Mouse (Mus musculus): Measurements from ENCODE around the gene Srebf2. TPM values are rescaled to one million over a fixed set of nuclear protein-coding genes. Genes with fewer than 3 reads are reported as not detected.
A peak's percentile ranks its signal among the peaks of the same experiment; 100 is the strongest.

Srebf2 gene
- polyA plus RNA-seq, 1 experiment from 2014 or later = 159 TPM

DNA sequence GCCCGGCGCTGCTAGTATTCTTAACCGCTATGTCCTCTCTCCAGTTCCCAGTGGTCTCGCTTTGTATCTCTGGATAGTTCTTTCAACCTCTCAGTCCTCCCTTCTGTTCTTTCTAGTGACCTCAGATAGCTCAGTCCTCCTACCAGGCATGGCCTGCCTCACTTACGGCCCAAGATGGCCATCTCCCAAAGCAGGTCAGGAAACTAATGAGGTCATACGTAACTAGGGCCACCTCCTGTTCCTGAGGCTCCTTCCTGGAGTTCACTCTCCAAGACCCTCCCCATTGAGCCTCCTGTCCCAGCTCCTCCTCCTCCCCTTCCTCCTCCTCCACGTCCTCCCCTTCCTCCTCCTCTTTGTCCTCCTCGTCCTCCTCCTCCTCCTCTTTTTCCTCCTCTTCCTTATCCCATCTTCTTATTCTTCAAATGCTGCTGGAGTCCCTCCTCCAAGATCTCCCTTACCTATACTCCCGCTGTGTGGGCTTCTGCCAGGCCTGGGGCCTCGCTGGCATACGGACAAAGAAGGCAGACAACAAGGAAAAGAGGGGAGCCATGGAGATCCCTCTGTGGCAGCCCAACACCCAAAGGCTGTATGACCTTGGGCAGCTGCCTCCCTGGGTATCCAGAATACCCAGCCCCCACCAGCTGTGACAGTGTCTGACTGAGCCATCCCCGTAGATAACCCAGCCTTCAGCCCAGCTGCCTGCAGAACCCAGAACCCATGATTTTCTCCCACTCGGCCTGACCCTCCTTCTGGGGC, 62.5 kb downstream of the Srebf2 start:
- Histone ChIP-seq H3K36me3 (no peaks in the 10 kb centered on the region), H3K4me2 (replicated peaks) (no peak overlapping the region), H3K27ac (replicated peaks) (no peak overlapping the region), H3K9ac (no peak overlapping the region), H3K9me3 (replicated peaks) (no peaks in the 10 kb centered on the region), H3K4me3 (replicated peaks) (no peak overlapping the region), H3K4me1 (peaks cover 37% of the 10 kb centered on the region), H3K27me3 (peaks cover 96% of the 10 kb centered on the region)
- ATAC-seq (ENCODE audit: insufficient number of reproducible peaks, low FRiP score, low TSS enrichment, low read depth) = no peak
- WGBS = 81% methylated on average over 13 of the region's 13 CpGs

DNA sequence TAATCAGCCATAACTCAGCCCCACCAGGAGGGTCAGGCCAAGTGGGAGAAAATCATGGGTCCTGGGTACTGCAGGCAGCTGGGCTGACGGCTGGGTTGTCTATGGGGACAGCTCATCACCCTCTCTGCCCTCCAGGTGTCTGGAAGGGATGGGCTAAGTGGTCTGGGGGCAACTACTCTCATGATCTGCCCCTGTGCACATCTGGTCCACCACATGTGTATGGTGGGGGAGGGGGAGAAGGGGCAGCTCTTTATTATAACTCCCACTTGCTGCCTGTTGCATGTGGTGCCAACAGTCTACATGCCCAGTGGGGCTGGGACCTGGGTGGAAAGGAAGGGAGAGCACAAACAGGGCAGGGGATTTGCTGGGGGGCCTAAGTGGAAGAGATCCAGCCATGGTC, 63.8 kb downstream of the Srebf2 start:
- Histone ChIP-seq H3K4me1 (peaks cover 42% of the 10 kb centered on the region), H3K9ac (no peak overlapping the region), H3K9me3 (replicated peaks) (no peaks in the 10 kb centered on the region), H3K27me3 (peaks cover 96% of the 10 kb centered on the region), H3K36me3 (no peaks in the 10 kb centered on the region), H3K4me2 (replicated peaks) (no peak overlapping the region), H3K27ac (replicated peaks) (no peak overlapping the region), H3K4me3 (replicated peaks) (no peak overlapping the region)
- ATAC-seq (ENCODE audit: insufficient number of reproducible peaks, low FRiP score, low TSS enrichment, low read depth) = no peak
- 48% methylated on average over 1 of the region's 1 CpGs for WGBS

DNA sequence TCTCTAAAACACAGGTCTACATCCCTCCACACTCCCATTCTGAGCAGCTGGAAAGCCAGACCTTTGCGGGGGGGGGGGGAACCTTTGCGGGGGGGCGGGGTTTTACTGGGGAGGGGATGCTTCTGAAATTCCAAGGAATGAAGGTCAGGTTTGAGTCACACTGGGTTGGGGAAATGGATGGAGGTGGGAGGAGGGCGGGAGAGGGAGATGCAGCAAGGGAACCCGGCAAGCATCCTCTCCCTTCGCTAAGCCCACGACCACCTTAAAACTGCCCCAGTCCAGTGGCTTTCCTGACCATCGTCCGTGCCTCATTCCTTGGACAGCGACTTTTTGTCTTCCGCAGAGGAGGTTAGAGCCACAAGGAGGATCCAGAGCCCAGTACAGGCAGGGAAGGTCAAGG, 64.3 kb downstream of the Srebf2 start:
- Histone ChIP-seq H3K4me1 (peaks cover 42% of the 10 kb centered on the region), H3K4me3 (replicated peaks) (peak overlapping the region; percentile 51), H3K4me2 (replicated peaks) (peak overlapping the region; percentile 90), H3K9ac (no peak overlapping the region), H3K27me3 (peaks cover 96% of the 10 kb centered on the region), H3K36me3 (no peaks in the 10 kb centered on the region), H3K27ac (replicated peaks) (no peak overlapping the region), H3K9me3 (replicated peaks) (no peaks in the 10 kb centered on the region)
- 2% methylated on average over 11 of the region's 11 CpGs for WGBS
- ATAC-seq (ENCODE audit: insufficient number of reproducible peaks, low FRiP score, low TSS enrichment, low read depth) = no peak

DNA sequence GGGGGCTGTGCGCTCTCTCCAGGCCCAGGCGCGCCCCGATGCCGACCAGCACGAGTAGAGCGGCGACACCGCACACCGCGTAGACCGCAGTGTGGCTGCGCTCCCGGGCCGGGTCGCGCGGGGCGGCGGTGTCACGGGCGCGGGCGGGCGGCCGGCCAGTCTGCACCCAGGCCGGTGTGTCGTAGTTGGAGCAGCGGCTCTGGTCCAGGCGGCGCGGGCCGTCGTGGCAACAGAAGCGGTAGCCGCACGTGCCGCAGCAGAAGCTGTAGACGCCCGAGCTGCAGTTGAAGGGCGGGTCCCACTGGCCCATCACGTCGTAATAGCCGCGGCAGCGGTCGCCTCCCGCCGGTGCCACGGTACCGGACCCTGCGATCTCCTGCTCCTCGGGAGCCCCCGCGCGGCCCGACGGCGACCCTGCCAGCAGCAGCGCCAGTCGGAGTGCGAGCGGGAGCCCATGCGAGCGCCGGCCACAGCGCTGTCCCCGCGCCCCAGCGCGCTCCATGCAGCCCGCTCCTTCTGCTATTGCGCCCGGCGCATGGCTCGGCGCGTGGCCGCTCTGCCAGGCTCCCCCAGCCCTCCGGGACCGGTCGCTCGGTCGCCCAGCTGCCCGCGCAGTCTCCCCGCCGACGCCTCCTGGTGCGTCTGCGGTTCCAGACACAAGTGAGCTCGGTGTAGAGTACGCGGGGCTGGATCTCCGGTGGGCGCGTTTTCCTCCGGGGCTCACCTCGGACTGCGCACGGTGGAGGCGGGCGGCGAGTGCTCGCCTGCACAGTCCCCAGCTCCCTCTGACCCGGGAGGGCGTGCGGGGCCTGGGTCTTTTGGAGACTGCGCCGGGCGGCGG, 65.2 kb downstream of the Srebf2 start:
- peak; percentile 8; the same call in 1 of the 2 replicates for ATAC-seq (ENCODE audit: insufficient number of reproducible peaks, low FRiP score, low TSS enrichment, low read depth)
- WGBS = under 1% methylated on average over 112 of the region's 112 CpGs

DNA sequence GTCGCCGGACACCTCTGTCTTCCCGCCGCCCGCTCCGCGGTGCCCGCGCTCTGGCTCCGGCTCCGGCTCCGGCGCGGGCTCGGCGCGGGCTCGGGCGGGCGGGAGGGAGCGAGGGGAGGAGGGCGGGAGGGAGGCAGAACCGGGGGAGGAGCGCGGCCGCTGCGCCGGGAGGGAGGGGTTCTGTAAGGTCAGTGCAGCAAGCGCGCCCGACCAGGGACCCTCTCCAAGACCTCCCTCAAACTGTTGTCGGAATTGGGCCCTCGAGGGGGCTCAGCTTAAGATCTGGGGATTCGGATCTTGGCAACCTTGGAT, 65.7 kb downstream of the Srebf2 start, which contains the start of gene Shisa8:
Gene Shisa8, minus strand, starts transcription at position 64 of the 312 bp plus-strand sequence.
- peak within 1 kb of the TSS; percentile 51 for H3K4me3 ChIP-seq (replicated peaks)

More for the DNA sequence above, 65.2 kb downstream of the Srebf2 start:
- Histone ChIP-seq H3K27ac (replicated peaks) (no peak overlapping the region), H3K9me3 (replicated peaks) (no peaks in the 10 kb centered on the region), H3K27me3 (peaks cover 95% of the 10 kb centered on the region), H3K4me2 (replicated peaks) (peak overlapping the region; percentile 90), H3K4me3 (replicated peaks) (peak overlapping the region; percentile 51), H3K9ac (no peak overlapping the region), H3K36me3 (no peaks in the 10 kb centered on the region), H3K4me1 (peaks cover 37% of the 10 kb centered on the region)

DNA sequence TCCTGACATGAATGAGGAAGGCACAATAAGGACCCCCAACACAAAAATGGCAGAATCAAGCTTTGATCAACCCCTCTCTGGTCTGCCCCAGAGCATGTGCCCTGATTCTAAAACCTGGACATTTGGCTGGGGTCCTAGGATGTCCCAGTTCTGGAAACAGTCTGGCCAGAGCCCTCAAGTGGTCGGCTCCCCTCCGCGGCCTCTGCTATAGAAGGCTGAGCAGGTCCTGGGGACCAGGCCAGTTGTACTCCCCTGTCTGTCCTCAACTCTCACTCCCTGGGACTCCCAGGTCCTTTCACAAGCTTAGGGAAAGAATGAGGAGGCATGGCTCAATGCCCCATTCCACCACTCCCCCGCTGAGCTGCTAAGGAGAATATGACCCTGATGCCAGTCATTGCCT, 66.2 kb downstream of the Srebf2 start:
- Histone ChIP-seq H3K4me3 (replicated peaks) (no peak overlapping the region), H3K4me1 (peaks cover 31% of the 10 kb centered on the region), H3K4me2 (replicated peaks) (no peak overlapping the region), H3K9ac (no peak overlapping the region), H3K27me3 (peaks cover 85% of the 10 kb centered on the region), H3K27ac (replicated peaks) (no peak overlapping the region), H3K36me3 (no peaks in the 10 kb centered on the region), H3K9me3 (replicated peaks) (no peaks in the 10 kb centered on the region)
- ATAC-seq (ENCODE audit: insufficient number of reproducible peaks, low FRiP score, low TSS enrichment, low read depth) = no peak
- 30% methylated on average over 4 of the region's 4 CpGs for WGBS

More for the DNA sequence above, 65.7 kb downstream of the Srebf2 start, which contains the start of gene Shisa8:
- Histone ChIP-seq H3K9ac (no peak within 1 kb of the TSS), H3K4me2 (replicated peaks) (peak within 1 kb of the TSS; percentile 90), H3K9me3 (replicated peaks) (no peaks in the 10 kb centered on the region), H3K36me3 (no peaks in the 10 kb centered on the region), H3K4me1 (peaks cover 31% of the 10 kb centered on the region), H3K27ac (replicated peaks) (no peak within 1 kb of the TSS), H3K27me3 (peaks cover 90% of the 10 kb centered on the region)
- ATAC-seq (ENCODE audit: insufficient number of reproducible peaks, low FRiP score, low TSS enrichment, low read depth) = no peak
- under 1% methylated on average over 25 of the region's 34 CpGs for WGBS

DNA sequence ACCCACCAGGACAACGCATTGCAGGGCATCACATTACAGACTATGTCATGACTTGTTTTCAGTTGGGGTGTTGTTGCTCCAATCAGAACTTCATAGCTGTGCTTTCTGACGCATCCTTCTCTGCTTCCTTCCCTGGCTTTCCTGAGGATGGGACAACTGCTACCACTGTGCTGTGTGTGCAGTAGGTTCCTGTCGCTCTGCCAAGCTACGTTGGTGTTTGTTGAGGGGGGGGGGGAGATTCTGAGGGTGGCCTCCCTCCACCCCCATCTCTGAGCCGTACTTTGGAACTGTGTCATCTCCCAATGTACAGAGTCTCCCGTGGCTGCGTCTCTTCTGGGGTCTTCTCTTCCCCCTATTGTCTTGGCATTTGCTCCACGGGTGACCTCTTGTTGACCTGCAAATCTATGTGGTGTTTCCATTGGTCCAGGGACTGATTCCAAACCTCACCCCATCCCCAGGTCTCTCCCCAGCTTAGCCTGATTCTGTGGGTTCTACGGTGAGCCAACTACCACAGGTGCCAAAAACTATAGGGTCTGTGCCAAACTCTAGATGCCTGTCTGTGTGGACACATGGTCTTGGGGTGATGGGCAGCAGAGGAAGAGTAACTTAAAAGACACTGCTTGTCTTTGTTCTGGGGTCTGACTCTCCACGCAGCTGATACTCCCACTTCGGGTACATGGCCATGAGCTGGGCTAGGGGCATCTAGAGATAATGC, 68.5 kb downstream of the Srebf2 start:
- Histone ChIP-seq H3K36me3 (no peaks in the 10 kb centered on the region), H3K9ac (no peak overlapping the region)

DNA sequence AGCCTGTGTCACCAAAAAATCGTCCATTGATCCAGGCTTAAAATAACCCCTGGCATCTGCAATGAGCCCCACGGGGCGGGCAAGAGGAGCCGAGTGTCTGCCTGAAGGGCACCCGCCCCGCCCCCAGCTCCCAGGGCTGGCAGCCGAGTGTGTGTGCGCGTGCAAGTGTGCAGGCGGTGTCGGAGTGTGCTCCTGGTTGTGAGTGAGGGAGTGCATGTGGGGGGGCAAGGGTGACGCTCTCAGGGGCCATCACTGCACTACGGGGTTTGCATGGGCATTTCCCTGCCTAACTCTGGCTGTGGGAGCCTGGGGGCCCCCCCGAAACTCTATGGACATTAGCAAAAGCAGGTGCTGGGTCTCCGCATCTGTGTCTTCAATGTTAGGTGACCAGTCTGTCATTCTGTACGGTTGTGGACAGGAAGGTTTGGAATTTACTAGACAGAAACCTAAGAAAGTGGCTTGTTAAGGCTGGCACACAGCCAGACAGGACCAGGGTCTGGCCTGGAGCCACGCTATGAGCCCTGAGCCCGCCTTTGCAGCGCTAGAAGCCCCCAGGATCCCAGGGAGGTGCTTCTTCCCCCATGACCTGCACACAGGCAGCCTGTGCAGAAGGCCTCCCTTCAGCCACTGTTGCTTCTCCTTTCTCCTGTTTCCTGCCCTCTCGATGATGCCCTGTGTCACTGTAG, 69.3 kb downstream of the Srebf2 start:
- Histone ChIP-seq H3K9me3 (replicated peaks) (no peaks in the 10 kb centered on the region), H3K9ac (no peak overlapping the region), H3K27ac (replicated peaks) (no peak overlapping the region), H3K36me3 (no peaks in the 10 kb centered on the region), H3K4me2 (replicated peaks) (no peak overlapping the region), H3K27me3 (peaks cover 62% of the 10 kb centered on the region), H3K4me3 (replicated peaks) (no peak overlapping the region), H3K4me1 (peaks cover 30% of the 10 kb centered on the region)
- WGBS = 37% methylated on average over 20 of the region's 20 CpGs
- ATAC-seq (ENCODE audit: insufficient number of reproducible peaks, low FRiP score, low TSS enrichment, low read depth) = no peak

More for the DNA sequence above, 68.5 kb downstream of the Srebf2 start:
- Histone ChIP-seq H3K9me3 (replicated peaks) (no peaks in the 10 kb centered on the region), H3K27ac (replicated peaks) (no peak overlapping the region), H3K4me2 (replicated peaks) (no peak overlapping the region), H3K4me3 (replicated peaks) (no peak overlapping the region), H3K27me3 (peaks cover 68% of the 10 kb centered on the region), H3K4me1 (peaks cover 31% of the 10 kb centered on the region)
- 27% methylated on average over 11 of the region's 11 CpGs for WGBS
- no peak for ATAC-seq (ENCODE audit: insufficient number of reproducible peaks, low FRiP score, low TSS enrichment, low read depth)

DNA sequence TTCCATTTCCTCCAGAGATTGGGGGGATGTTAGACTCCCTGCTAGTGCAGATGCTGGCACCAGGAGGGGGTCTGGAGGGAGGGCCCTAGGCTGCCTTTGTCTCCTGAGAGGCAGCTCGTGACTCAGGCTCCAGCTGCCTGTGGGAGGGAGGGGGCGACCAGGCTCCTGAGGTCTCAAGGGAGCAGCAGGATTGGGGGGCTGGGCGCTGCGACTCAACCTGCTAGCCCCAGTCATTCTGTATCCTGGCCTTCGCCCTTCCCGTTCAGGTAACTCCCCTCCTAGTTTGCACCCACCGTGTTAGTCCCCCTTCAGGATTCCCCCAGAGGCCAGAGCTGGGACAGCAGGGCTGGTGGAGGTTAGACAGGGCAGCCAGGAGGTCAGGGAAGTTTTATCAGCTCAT, 70.1 kb downstream of the Srebf2 start:
- Histone ChIP-seq H3K9ac (no peak overlapping the region), H3K36me3 (no peaks in the 10 kb centered on the region), H3K27ac (replicated peaks) (no peak overlapping the region), H3K4me1 (peaks cover 23% of the 10 kb centered on the region), H3K4me2 (replicated peaks) (no peak overlapping the region), H3K4me3 (replicated peaks) (no peak overlapping the region), H3K27me3 (peaks cover 54% of the 10 kb centered on the region), H3K9me3 (replicated peaks) (no peaks in the 10 kb centered on the region)
- no peak for ATAC-seq (ENCODE audit: insufficient number of reproducible peaks, low FRiP score, low TSS enrichment, low read depth)
- 24% methylated on average over 7 of the region's 7 CpGs for WGBS

DNA sequence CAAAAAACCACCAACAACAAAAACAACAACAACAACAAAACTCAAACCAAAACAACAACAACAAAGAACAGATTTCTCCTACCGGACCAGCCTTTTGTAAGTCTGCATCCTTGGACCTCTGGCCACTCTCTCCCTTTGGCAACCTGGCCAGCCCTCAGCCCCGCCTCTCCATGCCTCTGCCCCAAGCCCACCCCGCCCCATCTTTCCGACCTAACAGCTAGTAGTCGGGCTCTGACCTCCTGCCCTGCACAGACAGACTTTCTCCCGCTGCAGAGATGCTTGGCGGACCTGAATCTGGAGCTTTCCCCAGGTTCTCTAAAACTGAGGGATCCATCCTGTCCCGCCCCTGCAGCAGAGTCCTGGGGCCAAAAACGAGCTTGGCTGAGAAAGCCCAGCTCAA, 71.0 kb downstream of the Srebf2 start:
- whole genome bisulfite sequencing = 34% methylated on average over 9 of the region's 9 CpGs
- ATAC-seq (ENCODE audit: insufficient number of reproducible peaks, low FRiP score, low TSS enrichment, low read depth) = no peak

More for the DNA sequence above, 71.0 kb downstream of the Srebf2 start:
- Histone ChIP-seq H3K4me3 (replicated peaks) (no peak overlapping the region), H3K9ac (no peak overlapping the region), H3K4me1 (peaks cover 14% of the 10 kb centered on the region), H3K4me2 (replicated peaks) (no peak overlapping the region), H3K36me3 (no peaks in the 10 kb centered on the region), H3K27me3 (peaks cover 47% of the 10 kb centered on the region), H3K9me3 (replicated peaks) (no peaks in the 10 kb centered on the region), H3K27ac (replicated peaks) (no peak overlapping the region)

Data from embryonic facial prominence, embryonic 15.5 days (tissue).